Mouse (Mus musculus) neural tube, embryonic 12.5 days (tissue): Measurements from ENCODE around the gene Sdk2. TPM values are rescaled to one million over a fixed set of nuclear protein-coding genes. Genes with fewer than 3 reads are reported as not detected.

Source experiments
- ATAC-seq: fragments of 200-750 bp; cut with Nextera tagmentation; 2 replicates; pipeline ENCODE4 v1.8.0; 2017; ENCODE audit warnings: low read depth, mild to moderate bottlenecking, moderate TSS enrichment, moderate library complexity; ENCODE audit not compliant: low FRiP score
- H3K27ac ChIP-seq: fragments of 300-500 bp; sonication (generic); 2 replicates; pipeline ENCODE4 v1.5.1; 2016
- H3K27me3 ChIP-seq: fragments of 300-500 bp; sonication (generic); replicated peaks from 2 replicates; pipeline ENCODE4 v1.6.1; 2016; ENCODE audit warnings: mild to moderate bottlenecking
- H3K36me3 ChIP-seq: fragments of 300-500 bp; sonication (generic); 2 replicates; pipeline ENCODE4 v1.6.1; 2016; ENCODE audit warnings: mild to moderate bottlenecking
- H3K4me1 ChIP-seq: fragments of 300-500 bp; sonication (generic); 2 replicates; pipeline ENCODE4 v1.6.1; 2016
- H3K4me2 ChIP-seq: fragments of 300-500 bp; sonication (generic); replicated peaks from 2 replicates; pipeline ENCODE4 v1.6.1; 2016; ENCODE audit warnings: mild to moderate bottlenecking
- H3K4me3 ChIP-seq: fragments of 300-500 bp; sonication (generic); 2 replicates; pipeline ENCODE4 v1.5.1; 2016
- H3K9ac ChIP-seq: fragments of 300-500 bp; sonication (generic); 2 replicates; pipeline ENCODE4 v1.6.1; 2016; ENCODE audit warnings: mild to moderate bottlenecking
- H3K9me3 ChIP-seq: fragments of 300-500 bp; sonication (generic); 2 replicates; pipeline ENCODE4 v1.6.1; 2016; ENCODE audit warnings: mild to moderate bottlenecking
- WGBS: fragments of 180-500 bp; shearing (Covaris S2); methylation state at CpG from one replicate; pipeline ENCODE4 v1.1.7; 2016; 5-methylcytosine and 5-hydroxymethylcytosine counted together
- polyA plus RNA-seq: library from polyadenylated mRNA; unstranded; fragments of >200 nt; fragmentation: Nextera tagmentation; extraction: Ambion mirVana; gene quantifications from 2 replicates; pipeline ENCODE4 v1.2.1, GENCODE M21; 2016

The Sdk2 gene
- polyA plus RNA-seq, 1 experiment from 2014 or later: 7.1 TPM

DNA sequence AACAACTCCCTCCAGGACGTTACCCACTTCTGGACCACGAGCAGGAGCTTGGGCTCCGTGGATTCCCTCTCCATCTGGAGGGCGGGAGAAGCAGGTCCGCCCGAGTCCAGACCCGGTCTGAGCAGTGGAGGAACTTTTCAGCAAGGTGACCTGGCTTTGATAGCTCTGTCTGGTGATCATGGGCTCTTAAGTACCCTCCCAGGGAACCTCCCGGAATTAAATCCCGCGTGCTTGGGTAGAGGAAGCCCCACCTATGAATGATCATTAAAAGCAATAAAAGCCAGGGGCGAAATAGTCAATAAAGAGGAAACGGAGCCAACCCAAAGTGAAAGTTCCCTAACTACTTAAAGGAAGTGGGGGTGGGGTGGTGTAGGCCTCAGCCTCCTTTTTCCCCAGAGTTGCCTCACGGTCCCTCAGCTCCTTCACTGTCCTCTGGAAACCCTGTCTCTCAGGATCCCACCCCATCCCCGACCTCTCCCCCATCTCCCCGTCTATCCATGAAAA is 314.6 kb downstream of the Sdk2 start:
- Histone ChIP-seq H3K27ac (peak overlapping the region; percentile 87; the same call in 1 of the 2 replicates), H3K36me3 (peaks cover 7% of the 10 kb centered on the region; the same call in 1 of the 2 replicates), H3K27me3 (no peaks in the 10 kb centered on the region), H3K4me3 (peak overlapping the region; percentile 83), H3K4me1 (peaks cover 38% of the 10 kb centered on the region), H3K9me3 (no peaks in the 10 kb centered on the region), H3K4me2 (peak overlapping the region; percentile 74), H3K9ac (peak overlapping the region; percentile 94; the same call in 1 of the 2 replicates)
- 0 out of 2 replicates have a peak, but pooled peaks have one; percentile 0 for ATAC-seq
- WGBS: 20% methylated on average over 15 of the region's 15 CpGs

GRCm38 (mm10) chr11:113751484-113752084 is 315.3 kb downstream of the Sdk2 start, which contains the start of gene Cdc42ep4:
Gene Cdc42ep4 (minus strand): TSS chr11:113751881.
- no peaks in the 10 kb centered on the region for H3K9me3 ChIP-seq
- peak within 1 kb of the TSS; percentile 87 for H3K27ac ChIP-seq
- peak within 1 kb of the TSS; percentile 94 for H3K9ac ChIP-seq
- H3K27me3 ChIP-seq: no peaks in the 10 kb centered on the region
- peaks cover 7% of the 10 kb centered on the region; the same call in 1 of the 2 replicates for H3K36me3 ChIP-seq
- peaks cover 42% of the 10 kb centered on the region for H3K4me1 ChIP-seq
- WGBS: under 1% methylated on average over 44 of the region's 44 CpGs
- ATAC-seq: peak; percentile 76
- H3K4me2 ChIP-seq: peak within 1 kb of the TSS; percentile 74
- peak within 1 kb of the TSS; percentile 83 for H3K4me3 ChIP-seq

DNA sequence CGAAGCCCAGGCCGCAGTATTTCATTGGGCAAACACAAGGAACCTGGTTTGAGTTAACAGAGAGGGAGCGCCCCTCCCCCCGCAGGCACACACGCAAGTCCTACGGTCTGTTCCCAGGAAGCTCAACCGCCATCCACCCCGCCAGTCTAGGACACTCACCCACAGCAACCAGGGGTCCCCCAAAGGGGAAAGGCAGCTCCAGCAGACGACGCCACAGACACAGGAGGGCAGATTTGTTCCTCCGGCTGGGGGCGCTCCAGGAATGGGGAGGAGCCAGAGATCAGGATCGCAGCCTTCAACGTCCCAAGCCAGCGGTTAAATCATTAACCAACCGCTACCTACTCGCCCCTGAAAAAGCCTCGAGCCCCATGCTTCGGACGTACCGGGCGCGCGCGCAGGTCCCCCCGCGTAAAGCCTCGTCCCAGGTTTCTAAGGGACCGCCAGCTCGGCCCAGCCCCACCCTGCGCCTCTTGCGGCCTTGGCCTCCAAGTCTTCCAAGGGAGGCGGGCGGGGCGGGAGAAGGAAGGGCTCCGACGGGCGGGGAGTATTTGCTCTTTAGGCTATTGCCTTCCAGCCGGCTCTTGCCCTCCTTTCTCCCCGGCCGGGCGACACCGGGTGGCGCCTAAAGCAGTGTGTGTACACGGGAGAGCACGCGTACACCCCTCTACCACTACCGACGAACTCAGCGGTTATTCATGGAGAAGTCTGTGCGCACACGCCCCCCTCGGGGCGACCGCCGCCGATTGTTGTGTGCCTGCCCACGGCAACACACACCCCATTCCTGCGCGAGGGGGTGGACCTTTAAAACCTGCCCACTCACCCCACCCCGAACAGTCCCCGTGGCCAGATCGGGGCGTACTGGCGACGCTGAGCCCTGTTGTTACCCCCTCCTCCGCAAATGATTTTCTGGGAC is 316.0 kb downstream of the Sdk2 start:
- peaks cover 46% of the 10 kb centered on the region for H3K4me1 ChIP-seq
- peak overlapping the region; percentile 94 for H3K9ac ChIP-seq
- peak overlapping the region; percentile 83 for H3K4me3 ChIP-seq
- WGBS: under 1% methylated on average over 67 of the region's 67 CpGs
- no peaks in the 10 kb centered on the region for H3K27me3 ChIP-seq
- peak; percentile 45 for ATAC-seq
- H3K9me3 ChIP-seq: no peaks in the 10 kb centered on the region
- peaks cover 11% of the 10 kb centered on the region; the same call in 1 of the 2 replicates for H3K36me3 ChIP-seq
- peak overlapping the region; percentile 74 for H3K4me2 ChIP-seq
- peak overlapping the region; percentile 87 for H3K27ac ChIP-seq

GRCm38 (mm10) chr11:113749749-113750351 is 317.0 kb downstream of the Sdk2 start:
- peak; percentile 51 for ATAC-seq
- H3K4me1 ChIP-seq: peaks cover 53% of the 10 kb centered on the region
- H3K36me3 ChIP-seq: peaks cover 17% of the 10 kb centered on the region
- H3K4me2 ChIP-seq: peak overlapping the region; percentile 74
- H3K27ac ChIP-seq: peak overlapping the region; percentile 87
- H3K9me3 ChIP-seq: no peaks in the 10 kb centered on the region
- peak overlapping the region; percentile 83 for H3K4me3 ChIP-seq
- WGBS: under 1% methylated on average over 9 of the region's 9 CpGs
- peak overlapping the region; percentile 94 for H3K9ac ChIP-seq
- H3K27me3 ChIP-seq: no peaks in the 10 kb centered on the region

DNA sequence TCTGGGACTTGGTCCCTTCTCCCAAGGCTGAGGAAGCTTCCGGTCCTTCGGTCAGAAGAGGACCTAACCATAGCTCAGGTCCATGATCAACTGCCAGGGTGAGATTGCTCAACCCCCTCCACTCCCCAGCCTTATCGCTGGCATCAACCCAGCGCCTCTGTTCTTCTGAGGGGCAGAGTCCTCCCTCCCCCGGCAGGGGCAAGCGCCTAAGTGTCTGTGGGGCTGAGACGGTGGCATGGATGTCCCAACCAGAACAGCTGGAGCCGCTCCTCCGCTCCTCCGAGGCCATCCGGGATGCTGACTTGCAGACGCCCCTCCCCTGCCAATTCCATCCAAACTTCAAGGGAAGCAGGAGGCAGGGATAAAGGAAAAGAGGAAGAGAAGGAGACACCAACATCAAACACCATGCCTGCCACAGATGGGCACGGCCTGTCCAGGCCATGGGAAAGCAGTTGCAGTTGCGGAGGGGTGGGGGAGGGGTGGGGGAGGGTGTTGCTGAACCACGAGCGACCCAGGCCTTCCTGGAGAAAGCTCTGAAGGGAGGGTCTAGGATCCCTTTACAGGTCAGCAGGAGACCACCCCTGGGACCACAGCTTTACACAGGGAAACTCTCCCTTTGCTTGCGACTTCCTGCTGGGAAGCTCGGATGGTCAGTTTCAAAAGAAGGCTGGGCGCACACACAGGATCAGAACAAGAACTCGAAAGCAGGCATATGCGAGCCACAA is 317.9 kb downstream of the Sdk2 start:
- peak overlapping the region; percentile 83 for H3K4me3 ChIP-seq
- peak overlapping the region; percentile 74 for H3K4me2 ChIP-seq
- peaks cover 53% of the 10 kb centered on the region for H3K4me1 ChIP-seq
- no peaks in the 10 kb centered on the region for H3K27me3 ChIP-seq
- no peak for ATAC-seq
- peaks cover 24% of the 10 kb centered on the region for H3K36me3 ChIP-seq
- no peaks in the 10 kb centered on the region for H3K9me3 ChIP-seq
- 0 out of 2 replicates have a peak overlapping the region, but pooled peaks have one; percentile 87 for H3K27ac ChIP-seq
- 8% methylated on average over 21 of the region's 21 CpGs for WGBS
- peak overlapping the region; percentile 94 for H3K9ac ChIP-seq

DNA sequence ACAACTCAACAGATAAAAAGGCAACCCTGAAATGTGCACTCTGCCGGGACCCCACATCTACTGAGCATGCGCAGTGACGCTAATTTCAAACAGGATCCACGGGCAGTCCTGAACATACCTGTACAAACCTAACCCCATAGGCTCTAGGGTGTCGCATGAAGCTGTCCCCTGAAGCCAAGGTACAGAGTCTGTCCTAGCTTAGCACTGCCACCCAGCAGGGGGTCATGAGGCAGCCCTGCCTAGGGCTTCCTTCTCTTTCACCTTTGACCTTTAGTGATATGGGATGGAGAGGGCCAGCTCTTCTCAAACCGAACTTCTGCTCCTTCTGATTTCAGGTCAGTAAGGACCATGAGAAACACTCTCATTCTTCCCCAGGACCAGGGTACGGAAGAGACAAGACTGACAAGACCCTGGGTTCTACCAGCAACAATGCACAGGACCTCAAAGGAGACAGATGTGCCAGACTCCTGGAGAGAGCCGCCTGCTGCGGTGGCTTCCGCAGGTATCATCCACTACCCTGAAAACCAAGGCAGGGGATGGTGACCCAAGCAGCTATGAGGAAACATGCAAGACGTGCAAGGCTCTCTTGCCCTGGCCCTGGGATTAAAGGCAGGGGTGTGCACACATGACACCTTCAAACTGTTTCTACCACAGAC is 319.0 kb downstream of the Sdk2 start:
- no peak overlapping the region for H3K4me3 ChIP-seq
- no peak overlapping the region for H3K27ac ChIP-seq
- H3K36me3 ChIP-seq: peaks cover 33% of the 10 kb centered on the region
- peaks cover 53% of the 10 kb centered on the region for H3K4me1 ChIP-seq
- H3K4me2 ChIP-seq: peak overlapping the region; percentile 74
- 83% methylated on average over 11 of the region's 11 CpGs for WGBS
- peak overlapping the region; percentile 94; the same call in 1 of the 2 replicates for H3K9ac ChIP-seq
- H3K27me3 ChIP-seq: no peaks in the 10 kb centered on the region
- no peaks in the 10 kb centered on the region; the same call in 1 of the 2 replicates for H3K9me3 ChIP-seq
- no peak for ATAC-seq

GRCm38 (mm10) chr11:113747056-113747455 is 319.8 kb downstream of the Sdk2 start:
- Histone ChIP-seq H3K36me3 (peaks cover 40% of the 10 kb centered on the region), H3K4me3 (no peak overlapping the region), H3K9me3 (no peaks in the 10 kb centered on the region; the same call in 1 of the 2 replicates), H3K4me1 (peaks cover 48% of the 10 kb centered on the region), H3K4me2 (peak overlapping the region; percentile 74), H3K9ac (no peak overlapping the region), H3K27ac (no peak overlapping the region), H3K27me3 (no peaks in the 10 kb centered on the region)
- ATAC-seq: no peak
- 74% methylated on average over 16 of the region's 16 CpGs for WGBS

DNA sequence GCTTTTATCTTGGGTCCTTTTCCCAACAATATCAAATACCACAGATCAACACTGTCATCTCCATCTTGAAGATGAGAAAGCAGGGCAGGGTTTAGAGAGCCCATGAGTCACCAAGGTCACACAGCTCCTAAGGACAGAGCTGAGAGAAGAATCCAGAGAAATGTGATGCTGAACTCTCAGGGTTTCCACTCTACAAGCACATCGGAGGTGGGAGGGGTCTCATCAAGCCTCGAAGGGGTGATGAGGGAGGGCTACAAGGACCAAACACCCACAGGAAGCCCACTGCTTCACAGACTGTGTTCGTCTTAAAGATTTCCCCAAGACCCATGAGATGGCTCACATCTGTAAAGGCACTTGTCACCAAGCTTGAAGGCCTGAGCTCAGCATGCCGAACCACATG is 320.9 kb downstream of the Sdk2 start:
- Histone ChIP-seq H3K27me3 (no peaks in the 10 kb centered on the region), H3K9me3 (no peaks in the 10 kb centered on the region; the same call in 1 of the 2 replicates), H3K4me3 (no peak overlapping the region), H3K4me1 (peaks cover 48% of the 10 kb centered on the region), H3K36me3 (peaks cover 46% of the 10 kb centered on the region), H3K9ac (no peak overlapping the region), H3K4me2 (no peak overlapping the region), H3K27ac (no peak overlapping the region)
- WGBS: 84% methylated on average over 4 of the region's 4 CpGs
- ATAC-seq: no peak

DNA sequence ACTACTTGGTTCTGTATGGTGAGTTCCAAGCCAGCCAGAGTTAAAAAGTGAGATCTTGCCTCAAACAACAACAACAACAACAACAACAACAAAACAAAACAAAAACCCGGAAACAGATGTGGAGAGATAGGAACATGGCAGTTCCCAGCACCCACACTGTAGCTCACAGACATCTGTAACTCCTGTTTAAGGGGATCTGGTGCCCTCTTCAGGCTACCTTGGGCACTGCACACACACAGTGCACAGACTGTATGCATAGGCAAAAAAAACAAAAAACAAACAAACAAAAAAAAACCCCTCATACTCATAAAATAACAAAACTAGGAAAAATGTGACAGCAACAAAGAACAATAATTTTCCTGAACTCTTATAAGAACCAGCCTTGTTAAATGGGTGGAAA is 323.8 kb downstream of the Sdk2 start:
- Histone ChIP-seq H3K4me2 (no peak overlapping the region), H3K36me3 (peaks cover 50% of the 10 kb centered on the region), H3K27ac (no peak overlapping the region), H3K9ac (no peak overlapping the region), H3K4me1 (peaks cover 49% of the 10 kb centered on the region), H3K9me3 (no peaks in the 10 kb centered on the region; the same call in 1 of the 2 replicates), H3K4me3 (no peak overlapping the region), H3K27me3 (no peaks in the 10 kb centered on the region)
- no peak for ATAC-seq
- WGBS: 84% methylated on average over 1 of the region's 1 CpGs

- Histone ChIP-seq H3K4me2 (no peak overlapping the region), H3K27ac (no peak overlapping the region), H3K4me1 (peaks cover 41% of the 10 kb centered on the region), H3K27me3 (no peaks in the 10 kb centered on the region), H3K4me3 (no peak overlapping the region), H3K9ac (no peak overlapping the region), H3K36me3 (peaks cover 40% of the 10 kb centered on the region), H3K9me3 (no peaks in the 10 kb centered on the region; the same call in 1 of the 2 replicates)
- 84% methylated on average over 7 of the region's 7 CpGs for WGBS
- no peak for ATAC-seq
Observed at GRCm38 (mm10) chr11:113740100-113740499, 326.7 kb downstream of the Sdk2 start.

- Histone ChIP-seq H3K9me3 (no peaks in the 10 kb centered on the region; the same call in 1 of the 2 replicates), H3K27me3 (no peaks in the 10 kb centered on the region), H3K4me2 (no peak overlapping the region), H3K9ac (no peak overlapping the region), H3K36me3 (peaks cover 35% of the 10 kb centered on the region), H3K4me3 (no peak overlapping the region), H3K27ac (no peak overlapping the region), H3K4me1 (peaks cover 49% of the 10 kb centered on the region)
- 90% methylated on average over 8 of the region's 8 CpGs for WGBS
- no peak for ATAC-seq
Observed at GRCm38 (mm10) chr11:113739213-113739612, 327.6 kb downstream of the Sdk2 start.
